Mouse (Mus musculus): ENCODE data around the gene Casp7. TPM values are rescaled to one million over a fixed set of nuclear protein-coding genes. Genes with fewer than 3 reads are reported as not detected.

Gene Casp7
- polyA plus RNA-seq, 1 experiment from 2014 or later: 22.8 TPM

DNA sequence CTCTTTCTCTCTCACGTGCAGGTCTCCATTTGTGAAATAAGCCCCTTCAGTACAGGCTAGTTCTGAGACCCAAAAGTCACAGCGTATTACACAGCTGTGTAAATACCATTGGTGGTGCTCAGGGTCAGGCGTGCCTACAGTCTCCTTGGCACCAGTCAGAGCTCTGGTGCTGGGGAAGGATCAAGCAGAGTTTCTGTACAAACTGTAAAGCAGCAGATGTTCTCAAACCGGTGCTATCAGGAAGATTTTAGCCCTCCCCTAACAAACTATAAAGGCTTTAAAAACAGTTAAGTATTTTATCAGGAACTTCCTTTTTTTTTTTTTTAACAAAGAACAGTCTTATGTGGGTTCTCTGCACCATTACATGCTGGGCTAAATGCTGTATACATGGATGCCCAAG, 65.9 kb downstream of the Casp7 start:
- H3K9me3 ChIP-seq (replicated peaks; ENCODE audit: control insufficient read depth, low read length): no peaks in the 10 kb centered on the region
- no peak for DNase-seq (ENCODE audit: low spot score)
- no peak overlapping the region for H3K4me3 ChIP-seq (ENCODE audit: low read depth, low read length)
- H3K4me2 ChIP-seq (ENCODE audit: low read depth, low read length): no peak overlapping the region
- no peaks in the 10 kb centered on the region for H3K4me1 ChIP-seq (ENCODE audit: control insufficient read depth, insufficient read depth, low read length)
- no peak for ATAC-seq (replicated peaks; ENCODE audit: insufficient number of reproducible peaks, low FRiP score, low TSS enrichment, low read depth)
- no peak overlapping the region for H3K9ac ChIP-seq (replicated peaks; ENCODE audit: low read length)
- H3K27me3 ChIP-seq (ENCODE audit: control insufficient read depth, insufficient read depth, low read length): no peaks in the 10 kb centered on the region
- 71% methylated on average over 4 of the region's 4 CpGs for WGBS
- no peak overlapping the region for H3K27ac ChIP-seq (replicated peaks; ENCODE audit: low read depth, low read length)
- H3K36me3 ChIP-seq (replicated peaks; ENCODE audit: control insufficient read depth, insufficient read depth, low read depth, low read length): no peaks in the 10 kb centered on the region

DNA sequence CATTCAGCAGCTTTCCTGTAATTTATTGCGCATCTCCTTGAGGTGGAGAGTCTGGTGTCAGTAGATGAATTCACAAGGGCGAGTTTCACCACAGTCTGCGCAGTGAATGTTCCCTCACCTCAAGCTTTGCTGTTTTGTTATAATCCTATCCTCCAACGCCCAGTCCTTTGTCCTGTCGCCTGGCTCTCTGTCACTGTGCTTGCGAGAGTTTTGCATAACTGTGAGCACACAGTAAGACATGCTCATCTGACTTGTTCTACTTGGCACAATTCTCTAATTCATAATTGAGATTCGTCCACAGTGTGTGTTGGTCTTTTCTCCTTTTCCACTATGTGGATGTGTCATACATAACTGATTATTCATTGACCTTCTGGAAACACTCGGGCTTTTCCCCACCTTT, 69.6 kb downstream of the Casp7 start:
- ATAC-seq (replicated peaks; ENCODE audit: insufficient number of reproducible peaks, low FRiP score, low TSS enrichment, low read depth): no peak
- Histone ChIP-seq H3K27ac (replicated peaks; ENCODE audit: low read depth, low read length) (no peak overlapping the region), H3K9me3 (replicated peaks; ENCODE audit: control insufficient read depth, low read length) (no peaks in the 10 kb centered on the region), H3K36me3 (replicated peaks; ENCODE audit: control insufficient read depth, insufficient read depth, low read depth, low read length) (no peaks in the 10 kb centered on the region), H3K4me1 (ENCODE audit: control insufficient read depth, insufficient read depth, low read length) (no peaks in the 10 kb centered on the region), H3K27me3 (ENCODE audit: control insufficient read depth, insufficient read depth, low read length) (no peaks in the 10 kb centered on the region), H3K4me2 (ENCODE audit: low read depth, low read length) (no peak overlapping the region), H3K9ac (replicated peaks; ENCODE audit: low read length) (no peak overlapping the region), H3K4me3 (ENCODE audit: low read depth, low read length) (no peak overlapping the region)
- DNase-seq (ENCODE audit: low spot score): no peak
- WGBS: 86% methylated on average over 8 of the region's 8 CpGs

DNA sequence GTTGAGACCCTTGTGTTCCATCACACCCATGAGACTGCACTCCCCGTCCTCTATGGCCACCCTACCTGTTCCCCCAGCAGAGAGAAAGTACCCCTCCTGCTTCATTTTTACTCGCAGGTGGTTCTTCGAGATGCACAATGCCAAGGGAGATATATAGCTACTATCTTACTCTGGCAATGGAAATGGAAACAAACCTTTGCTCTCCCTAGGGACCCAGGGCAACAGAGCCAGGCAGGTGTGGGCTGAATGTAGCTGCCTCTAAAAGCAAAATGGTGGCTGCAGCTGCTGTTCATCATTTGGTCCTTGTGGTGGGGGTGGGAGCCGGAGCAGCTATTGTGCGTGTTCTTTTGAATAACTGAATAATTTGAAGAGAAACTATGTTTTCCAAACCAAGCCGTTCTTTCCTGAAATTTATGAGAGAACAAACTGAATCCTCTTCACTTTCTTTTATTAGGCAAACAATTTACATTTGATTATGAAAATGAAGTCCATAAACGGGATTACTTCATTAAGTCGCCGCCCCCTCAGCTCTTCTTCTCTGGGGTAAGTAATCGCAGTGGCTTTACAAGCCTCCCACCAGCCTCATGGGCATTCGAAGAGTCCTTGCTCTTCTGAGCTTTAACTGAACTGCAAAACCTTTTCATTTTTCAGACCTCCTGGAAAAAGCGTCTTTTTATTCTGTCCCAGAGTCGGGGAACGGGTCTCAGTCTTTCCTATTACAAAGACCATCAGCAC, 73.5 kb downstream of the Casp7 start:
- 88% methylated on average over 14 of the region's 14 CpGs for WGBS
- Histone ChIP-seq H3K9ac (replicated peaks; ENCODE audit: low read length) (no peak overlapping the region), H3K27me3 (ENCODE audit: control insufficient read depth, insufficient read depth, low read length) (no peaks in the 10 kb centered on the region), H3K4me2 (ENCODE audit: low read depth, low read length) (no peak overlapping the region), H3K9me3 (replicated peaks; ENCODE audit: control insufficient read depth, low read length) (no peaks in the 10 kb centered on the region), H3K4me3 (ENCODE audit: low read depth, low read length) (no peak overlapping the region), H3K4me1 (ENCODE audit: control insufficient read depth, insufficient read depth, low read length) (no peaks in the 10 kb centered on the region), H3K36me3 (replicated peaks; ENCODE audit: control insufficient read depth, insufficient read depth, low read depth, low read length) (no peaks in the 10 kb centered on the region), H3K27ac (replicated peaks; ENCODE audit: low read depth, low read length) (no peak overlapping the region)
- DNase-seq (ENCODE audit: low spot score) (no peak), ATAC-seq (replicated peaks; ENCODE audit: insufficient number of reproducible peaks, low FRiP score, low TSS enrichment, low read depth) (no peak)

DNA sequence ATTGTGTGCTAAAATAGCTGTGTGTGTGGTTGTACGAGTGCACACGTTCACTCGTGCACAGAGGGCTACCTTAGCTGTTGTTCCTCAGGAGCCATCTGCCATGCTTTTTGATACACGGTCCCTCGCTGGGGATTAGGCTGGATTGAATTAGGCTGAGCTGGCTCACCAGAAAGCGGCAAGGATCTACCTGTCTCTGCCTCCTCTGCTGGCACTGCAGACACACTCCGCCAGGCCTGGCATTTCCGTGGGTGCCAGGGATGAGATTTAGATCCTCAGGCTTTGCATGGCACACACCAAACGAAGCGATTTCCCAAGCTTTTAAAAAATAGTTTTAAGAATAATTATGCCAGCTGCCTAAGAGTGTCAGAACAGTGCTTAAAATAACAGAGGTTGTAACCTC, 75.0 kb downstream of the Casp7 start:
- H3K9me3 ChIP-seq (replicated peaks; ENCODE audit: control insufficient read depth, low read length): no peaks in the 10 kb centered on the region
- H3K9ac ChIP-seq (replicated peaks; ENCODE audit: low read length): no peak overlapping the region
- no peaks in the 10 kb centered on the region for H3K36me3 ChIP-seq (replicated peaks; ENCODE audit: control insufficient read depth, insufficient read depth, low read depth, low read length)
- H3K27me3 ChIP-seq (ENCODE audit: control insufficient read depth, insufficient read depth, low read length): no peaks in the 10 kb centered on the region
- no peak overlapping the region for H3K27ac ChIP-seq (replicated peaks; ENCODE audit: low read depth, low read length)
- H3K4me2 ChIP-seq (ENCODE audit: low read depth, low read length): no peak overlapping the region
- DNase-seq (ENCODE audit: low spot score): no peak
- H3K4me3 ChIP-seq (ENCODE audit: low read depth, low read length): no peak overlapping the region
- H3K4me1 ChIP-seq (ENCODE audit: control insufficient read depth, insufficient read depth, low read length): no peaks in the 10 kb centered on the region
- no peak for ATAC-seq (replicated peaks; ENCODE audit: insufficient number of reproducible peaks, low FRiP score, low TSS enrichment, low read depth)
- 82% methylated on average over 10 of the region's 10 CpGs for WGBS

DNA sequence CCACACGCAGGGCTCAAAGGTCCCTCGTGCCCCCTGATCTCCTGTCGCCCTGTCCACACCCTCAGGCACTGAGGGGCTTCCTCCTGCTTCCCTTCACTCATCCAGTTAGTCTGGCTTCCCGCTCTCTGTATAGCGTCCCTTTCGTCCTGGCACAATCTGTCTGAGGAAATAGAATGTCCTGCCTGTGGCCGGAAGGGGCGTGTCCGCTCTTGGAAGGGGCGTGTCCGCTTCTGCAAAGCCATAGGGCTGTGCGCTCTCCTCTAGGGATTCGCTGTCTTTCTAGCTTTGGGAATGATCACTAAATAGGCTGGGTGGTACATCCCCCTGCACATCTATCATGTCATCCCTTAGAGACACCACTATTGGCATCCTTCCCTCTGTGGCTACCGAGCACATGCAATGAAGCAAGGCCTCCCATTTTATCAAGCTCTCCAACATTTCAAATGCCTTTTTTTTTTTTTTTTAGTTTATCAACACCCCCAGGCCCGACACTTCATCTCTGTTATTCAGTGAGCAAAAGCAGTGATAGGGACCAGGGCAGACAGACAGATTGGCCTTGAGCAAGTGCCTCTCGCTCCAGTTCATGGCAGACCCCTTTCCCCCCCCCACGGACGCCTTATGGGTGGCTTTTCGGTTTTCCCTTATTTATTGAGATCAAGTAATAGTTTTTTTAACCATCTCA, 78.1 kb downstream of the Casp7 start:
- DNase-seq (ENCODE audit: low spot score) (peak; percentile 32), ATAC-seq (replicated peaks; ENCODE audit: insufficient number of reproducible peaks, low FRiP score, low TSS enrichment, low read depth) (peak; percentile 34; the same call in 1 of the 2 replicates)
- Histone ChIP-seq H3K9me3 (replicated peaks; ENCODE audit: control insufficient read depth, low read length) (no peaks in the 10 kb centered on the region), H3K27ac (replicated peaks; ENCODE audit: low read depth, low read length) (no peak overlapping the region), H3K4me3 (ENCODE audit: low read depth, low read length) (no peak overlapping the region), H3K36me3 (replicated peaks; ENCODE audit: control insufficient read depth, insufficient read depth, low read depth, low read length) (no peaks in the 10 kb centered on the region), H3K4me1 (ENCODE audit: control insufficient read depth, insufficient read depth, low read length) (no peaks in the 10 kb centered on the region), H3K9ac (replicated peaks; ENCODE audit: low read length) (no peak overlapping the region), H3K4me2 (ENCODE audit: low read depth, low read length) (0 out of 2 replicates have a peak overlapping the region, but pooled peaks have one; percentile 13), H3K27me3 (ENCODE audit: control insufficient read depth, insufficient read depth, low read length) (no peaks in the 10 kb centered on the region)
- 52% methylated on average over 19 of the region's 19 CpGs for WGBS

DNA sequence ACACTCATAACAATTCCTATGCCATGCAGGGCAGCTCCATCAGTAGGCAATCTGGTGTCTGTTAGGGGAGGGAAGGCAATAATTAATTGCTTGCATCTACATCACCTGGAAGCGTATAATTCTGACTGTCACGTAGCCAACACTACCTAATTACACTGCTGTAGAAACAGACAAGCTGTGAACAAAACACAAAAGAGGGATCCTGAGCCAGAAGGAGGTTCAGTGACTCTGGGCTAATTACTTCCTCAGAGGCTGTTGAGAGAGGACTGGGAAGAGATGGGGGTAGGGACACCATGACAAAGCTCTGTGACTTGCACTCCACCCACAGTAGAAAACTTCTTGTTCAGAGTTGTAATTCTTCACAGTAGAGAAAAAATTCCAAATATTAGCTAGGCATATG, 79.6 kb downstream of the Casp7 start:
- Histone ChIP-seq H3K27me3 (ENCODE audit: control insufficient read depth, insufficient read depth, low read length) (no peaks in the 10 kb centered on the region), H3K9me3 (replicated peaks; ENCODE audit: control insufficient read depth, low read length) (no peaks in the 10 kb centered on the region), H3K36me3 (replicated peaks; ENCODE audit: control insufficient read depth, insufficient read depth, low read depth, low read length) (no peaks in the 10 kb centered on the region), H3K4me2 (ENCODE audit: low read depth, low read length) (no peak overlapping the region), H3K27ac (replicated peaks; ENCODE audit: low read depth, low read length) (no peak overlapping the region), H3K4me1 (ENCODE audit: control insufficient read depth, insufficient read depth, low read length) (no peaks in the 10 kb centered on the region), H3K4me3 (ENCODE audit: low read depth, low read length) (no peak overlapping the region), H3K9ac (replicated peaks; ENCODE audit: low read length) (no peak overlapping the region)
- DNase-seq (ENCODE audit: low spot score) (no peak), ATAC-seq (replicated peaks; ENCODE audit: insufficient number of reproducible peaks, low FRiP score, low TSS enrichment, low read depth) (no peak)
- WGBS: 32% methylated on average over 2 of the region's 2 CpGs

DNA sequence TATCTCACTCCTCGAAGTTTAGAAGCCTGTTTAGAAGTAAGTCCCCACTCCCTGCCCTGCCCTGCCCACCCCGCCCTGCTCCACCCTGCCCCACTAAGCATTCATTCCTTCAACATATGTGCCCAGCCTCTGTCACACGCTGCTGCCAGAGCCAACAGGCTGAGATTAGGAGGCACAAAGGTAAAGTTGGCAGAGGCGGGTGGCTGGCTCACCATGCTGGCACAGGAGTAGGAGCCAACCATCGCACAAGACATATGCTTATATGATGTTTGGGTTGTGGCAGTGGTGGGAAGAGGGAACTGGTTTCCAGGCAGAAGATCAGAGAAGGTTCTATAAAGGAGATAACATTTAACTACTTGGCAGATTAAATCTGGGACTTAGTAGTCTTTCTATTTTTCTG, 80.3 kb downstream of the Casp7 start:
- WGBS: 85% methylated on average over 5 of the region's 5 CpGs

DNA sequence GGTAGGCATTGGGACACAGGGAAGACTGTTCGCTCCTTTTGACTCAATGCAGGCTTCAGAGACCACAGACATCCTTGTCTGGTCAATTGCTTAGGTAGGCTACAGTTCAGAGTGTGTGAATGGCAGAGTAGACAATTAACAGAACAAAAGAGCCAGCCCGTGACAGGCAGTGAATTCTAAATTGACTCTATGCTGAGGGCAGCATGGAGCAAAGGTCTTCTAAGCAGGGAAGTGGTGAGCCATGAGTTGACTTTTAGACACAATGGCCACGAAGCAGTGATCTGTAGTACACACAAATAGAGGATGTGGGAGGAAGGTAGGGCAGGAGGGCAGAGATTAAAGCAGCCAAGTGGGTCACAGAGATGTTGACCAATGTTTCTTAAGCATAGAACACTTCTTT, 80.9 kb downstream of the Casp7 start:
- DNase-seq (ENCODE audit: low spot score): no peak

More for the DNA sequence above, 80.3 kb downstream of the Casp7 start:
- no peak overlapping the region for H3K9ac ChIP-seq (replicated peaks; ENCODE audit: low read length)
- H3K27ac ChIP-seq (replicated peaks; ENCODE audit: low read depth, low read length): no peak overlapping the region
- H3K27me3 ChIP-seq (ENCODE audit: control insufficient read depth, insufficient read depth, low read length): no peaks in the 10 kb centered on the region
- H3K36me3 ChIP-seq (replicated peaks; ENCODE audit: control insufficient read depth, insufficient read depth, low read depth, low read length): no peaks in the 10 kb centered on the region
- no peak for DNase-seq (ENCODE audit: low spot score)
- no peaks in the 10 kb centered on the region for H3K4me1 ChIP-seq (ENCODE audit: control insufficient read depth, insufficient read depth, low read length)
- no peaks in the 10 kb centered on the region for H3K9me3 ChIP-seq (replicated peaks; ENCODE audit: control insufficient read depth, low read length)
- no peak overlapping the region for H3K4me2 ChIP-seq (ENCODE audit: low read depth, low read length)
- ATAC-seq (replicated peaks; ENCODE audit: insufficient number of reproducible peaks, low FRiP score, low TSS enrichment, low read depth): no peak
- H3K4me3 ChIP-seq (ENCODE audit: low read depth, low read length): no peak overlapping the region

More for the DNA sequence above, 80.9 kb downstream of the Casp7 start:
- Histone ChIP-seq H3K9ac (replicated peaks; ENCODE audit: low read length) (no peak overlapping the region), H3K4me3 (ENCODE audit: low read depth, low read length) (no peak overlapping the region), H3K4me1 (ENCODE audit: control insufficient read depth, insufficient read depth, low read length) (no peaks in the 10 kb centered on the region), H3K27me3 (ENCODE audit: control insufficient read depth, insufficient read depth, low read length) (no peaks in the 10 kb centered on the region), H3K36me3 (replicated peaks; ENCODE audit: control insufficient read depth, insufficient read depth, low read depth, low read length) (no peaks in the 10 kb centered on the region), H3K9me3 (replicated peaks; ENCODE audit: control insufficient read depth, low read length) (no peaks in the 10 kb centered on the region), H3K4me2 (ENCODE audit: low read depth, low read length) (no peak overlapping the region), H3K27ac (replicated peaks; ENCODE audit: low read depth, low read length) (no peak overlapping the region)
- 59% methylated on average over 3 of the region's 3 CpGs for WGBS
- no peak for ATAC-seq (replicated peaks; ENCODE audit: insufficient number of reproducible peaks, low FRiP score, low TSS enrichment, low read depth)
